Mouse (Mus musculus): ENCODE measurements around the gene Heatr4.
A peak's percentile ranks its signal among the peaks of the same experiment; 100 is the strongest.

DNA sequence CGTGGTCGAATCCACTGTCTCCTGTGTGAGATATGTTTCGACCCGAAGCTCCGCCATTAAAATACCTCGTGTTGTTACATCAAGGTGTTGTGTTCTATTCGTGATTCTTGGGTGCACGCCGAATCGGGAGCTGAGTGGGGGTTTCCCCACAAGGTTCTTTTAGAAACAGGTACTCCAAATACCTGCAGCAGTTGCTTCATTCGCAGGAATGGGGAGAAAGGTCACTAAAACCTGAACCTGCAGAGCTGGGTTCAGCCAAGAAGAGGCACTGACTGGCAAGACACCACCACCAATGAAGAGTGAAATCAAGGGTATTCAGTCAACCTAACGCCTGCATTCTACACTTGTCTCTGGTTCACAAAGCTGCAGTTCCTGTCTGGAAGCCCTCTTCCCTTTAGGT lies 23.6 kb upstream of the Heatr4 start:
- TF ChIP-seq CTCF (IDR thresholded peaks at IDR 0.05) (no peak), EP300 (IDR thresholded peaks at IDR 0.05) (peak; percentile 78)

All from lung, postnatal 0 days (tissue).